Mouse (Mus musculus): ENCODE data around the gene Gm15448. TPM values are rescaled to one million over a fixed set of nuclear protein-coding genes. Genes with fewer than 3 reads are reported as not detected.
"Not testable (repeated sequence)": the region's sequence is repeated elsewhere in the genome, so short reads cannot be mapped to it uniquely, and the experiment has no call there.

The Gm15448 gene
- polyA plus RNA-seq (2012; rRNA removed): 0.14 and 0.26 TPM in 2 replicates

DNA sequence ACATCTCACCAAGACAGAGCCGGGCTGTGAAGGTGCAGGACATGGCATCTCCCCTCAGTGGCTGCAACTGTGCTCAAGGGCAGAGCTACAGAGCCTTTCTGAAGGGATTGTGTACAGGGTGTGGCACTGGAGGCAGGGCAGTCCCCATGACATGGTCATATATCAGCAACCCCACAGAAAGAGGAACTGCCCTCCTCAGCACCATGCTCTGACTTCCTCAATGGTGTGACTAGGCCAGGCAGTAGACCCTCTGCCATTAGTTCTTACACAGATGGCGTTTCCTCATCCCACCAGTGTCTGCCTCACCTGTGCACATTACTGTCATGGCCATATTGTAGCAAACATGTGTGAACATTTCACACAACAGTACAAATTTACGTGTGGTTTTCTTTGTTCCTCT is at the start of gene Gm15448:
Gene Gm15448 (minus strand): TSS at position 89 of the 400 bp plus-strand sequence.
- WGBS: 25% methylated on average over 1 of the region's 3 CpGs
- not testable (repeated sequence) for DNase-seq (ENCODE audit: low read depth, low spot score)

DNA sequence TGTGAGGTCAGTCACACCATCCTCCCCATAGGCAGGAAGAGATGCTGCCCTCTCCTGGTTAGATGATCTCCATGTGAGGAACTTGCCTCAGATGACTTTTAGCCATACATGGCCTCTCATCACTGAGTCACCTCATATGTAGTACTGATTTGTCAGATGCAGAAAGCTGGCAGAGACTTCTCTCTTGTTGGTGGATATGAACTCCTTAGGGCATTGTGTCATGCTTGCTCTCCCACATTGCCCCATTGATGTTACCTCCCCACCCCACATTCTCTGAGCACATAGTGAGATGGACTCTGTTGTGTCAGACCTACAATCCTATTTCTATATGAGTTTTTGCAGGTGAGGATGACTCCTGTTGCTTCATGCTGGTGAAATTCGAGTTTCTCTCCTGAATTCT is 49.5 kb upstream of the Gm15448 start:
- not testable (repeated sequence) for DNase-seq (ENCODE audit: low read depth, low spot score)
- no CpG with 5 or more reads among the region's 1 CpGs for WGBS

- not testable (repeated sequence) for DNase-seq (ENCODE audit: low read depth, low spot score)
- WGBS: no CpG with 5 or more reads among the region's 2 CpGs
Measured at GRCm38 (mm10) chr7:3844951-3845350, 19.5 kb upstream of the Gm15448 start, which contains the start of gene Pira2. TSS of gene Pira2 (minus strand) at chr7:3845051.

- WGBS: no CpG with 5 or more reads among the region's 1 CpGs
Measured at GRCm38 (mm10) chr7:3837854-3838253, 12.4 kb upstream of the Gm15448 start.

GRCm38 (mm10) chr7:3830633-3831032 is 5.1 kb upstream of the Gm15448 start:
- DNase-seq (ENCODE audit: low read depth, low spot score): not testable (repeated sequence)

More at GRCm38 (mm10) chr7:3837854-3838253, 12.4 kb upstream of the Gm15448 start:
- not testable (repeated sequence) for DNase-seq (ENCODE audit: low read depth, low spot score)

DNA sequence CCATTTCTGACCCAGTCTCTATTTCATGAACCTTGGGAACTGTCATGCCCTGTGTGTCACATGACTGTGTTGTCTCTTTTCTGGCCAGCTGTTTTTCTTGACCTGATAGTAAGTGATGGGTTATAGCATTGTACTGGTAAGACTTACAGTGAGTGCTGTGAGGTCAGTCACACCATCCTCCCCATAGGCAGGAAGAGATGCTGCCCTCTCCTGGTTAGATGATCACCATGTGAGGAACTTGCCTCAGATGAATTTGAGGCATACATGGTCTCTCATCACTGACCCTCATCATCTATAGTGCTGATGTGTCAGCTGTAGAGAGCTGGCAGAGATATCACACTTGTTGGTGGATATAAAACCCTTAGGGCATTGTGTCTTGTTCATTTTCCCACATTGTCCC is 13.6 kb downstream of the Gm15448 start:
- not testable (repeated sequence) for DNase-seq (ENCODE audit: low read depth, low spot score)

DNA sequence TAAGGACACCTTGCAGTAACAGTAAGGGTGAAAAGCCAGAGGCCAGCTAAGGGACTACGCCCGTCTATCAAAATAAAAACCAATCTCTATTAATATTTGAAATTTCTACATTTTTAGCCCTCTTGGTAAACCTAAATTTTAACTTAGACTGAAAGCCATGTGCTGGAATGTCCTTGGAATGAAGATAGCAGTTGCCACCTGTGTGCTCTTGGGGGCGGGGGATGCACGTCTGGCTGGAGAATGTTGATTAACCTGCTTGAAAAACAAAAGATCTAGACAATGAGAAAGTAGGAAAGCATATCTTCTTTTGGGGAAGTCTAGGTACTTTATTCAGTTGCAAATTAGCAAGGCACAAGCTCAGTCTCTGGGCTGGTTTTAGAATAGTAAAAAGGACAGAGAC is 22.6 kb downstream of the Gm15448 start:
- not testable (repeated sequence) for DNase-seq (ENCODE audit: low read depth, low spot score)
- 73% methylated on average over 4 of the region's 4 CpGs for whole genome bisulfite sequencing

DNA sequence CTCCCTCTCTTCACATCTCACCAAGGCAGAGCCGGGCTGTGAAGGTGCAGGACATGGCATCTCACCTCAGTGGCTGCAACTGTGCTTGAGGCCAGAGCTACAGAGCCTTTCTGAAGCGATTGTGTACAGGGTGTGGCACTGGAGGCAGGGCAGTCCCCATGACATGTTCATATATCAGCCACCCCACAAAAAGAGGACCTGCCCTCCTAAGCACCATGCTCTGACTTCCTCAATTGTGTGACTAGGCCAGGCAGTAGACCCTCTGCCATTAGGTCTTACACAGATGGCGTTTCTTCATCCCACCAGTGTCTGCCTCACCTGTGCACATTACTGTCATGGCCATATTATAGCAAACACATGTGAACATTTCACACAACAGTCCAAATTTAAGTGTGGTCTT is 25.5 kb downstream of the Gm15448 start:
- DNase-seq (ENCODE audit: low read depth, low spot score): not testable (repeated sequence)
- WGBS: 64% methylated on average over 3 of the region's 3 CpGs

DNA sequence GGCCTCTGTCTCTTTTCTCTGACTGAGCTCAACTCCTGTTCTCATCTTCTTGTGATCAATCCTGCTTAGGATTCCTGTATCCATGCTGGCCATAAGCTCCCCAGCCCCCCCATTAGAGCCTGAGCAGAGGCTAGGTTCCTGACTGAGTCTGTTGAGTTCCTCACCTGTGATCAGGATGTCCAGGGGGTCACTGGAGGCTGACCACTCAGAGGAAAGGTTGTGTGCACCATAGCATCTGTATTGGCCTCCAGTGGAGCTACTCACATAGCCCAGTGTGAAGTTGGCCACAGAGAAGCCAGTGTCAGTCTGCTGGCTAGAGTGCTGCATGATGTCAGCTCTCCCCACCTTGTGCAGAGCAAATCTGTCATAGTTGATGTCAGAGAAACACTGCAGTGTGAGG is 29.2 kb downstream of the Gm15448 start:
- not testable (repeated sequence) for DNase-seq (ENCODE audit: low read depth, low spot score)

Other genes starting within 250 kb of the Gm15448 start
- 0.05 and 0.24 TPM in 2 replicates for gene Oscar, start 209.5 kb downstream of the Gm15448 start, polyA plus RNA-seq (2012; rRNA removed)
- 386 and 407 TPM in 2 replicates for gene Ndufa3, start 208.3 kb downstream of the Gm15448 start, polyA plus RNA-seq (2012; rRNA removed)
- gene Tfpt, start 195.8 kb downstream of the Gm15448 start, polyA plus RNA-seq (2012; rRNA removed): 7.8 and 9.0 TPM in 2 replicates
- 27.6 and 28.5 TPM in 2 replicates for gene Prpf31, start 195.7 kb downstream of the Gm15448 start, polyA plus RNA-seq (2012; rRNA removed)
- 63.0 and 68.0 TPM in 2 replicates for gene Cnot3, start 180.4 kb downstream of the Gm15448 start, polyA plus RNA-seq (2012; rRNA removed)
- gene Leng1, start 159.8 kb downstream of the Gm15448 start, polyA plus RNA-seq (2012; rRNA removed): 6.5 and 7.4 TPM in 2 replicates
- gene Tmc4, start 148.1 kb downstream of the Gm15448 start, polyA plus RNA-seq (2012; rRNA removed): 223 and 306 TPM in 2 replicates
- 71.6 and 77.5 TPM in 2 replicates for gene Tsen34, start 132.8 kb downstream of the Gm15448 start, polyA plus RNA-seq (2012; rRNA removed)
- 41.4 and 49.5 TPM in 2 replicates for gene Mboat7, start 132.2 kb downstream of the Gm15448 start, polyA plus RNA-seq (2012; rRNA removed)
- gene Rps9, start 121.7 kb downstream of the Gm15448 start, polyA plus RNA-seq (2012; rRNA removed): 1,977 and 2,102 TPM in 2 replicates
- 6.8 and 12.0 TPM in 2 replicates for gene Pirb, start 105.3 kb downstream of the Gm15448 start, polyA plus RNA-seq (2012; rRNA removed)
- 0.48 and 0.51 TPM in 2 replicates for gene Pira2, start 19.4 kb upstream of the Gm15448 start, polyA plus RNA-seq (2012; rRNA removed)
- 0.20 and 0.44 TPM in 2 replicates for gene Gm14548, start 72.4 kb upstream of the Gm15448 start, polyA plus RNA-seq (2012; rRNA removed)
- gene Lilra6, start 89.8 kb upstream of the Gm15448 start, polyA plus RNA-seq (2012; rRNA removed): 0.32 and 0.49 TPM in 2 replicates
- gene Lair1, start 237.5 kb upstream of the Gm15448 start, polyA plus RNA-seq (2012; rRNA removed): 5.0 and 8.3 TPM in 2 replicates